Mouse (Mus musculus) neural tube, embryonic 14.5 days (tissue): Measurements from ENCODE around the gene Dram1. TPM values are rescaled to one million over a fixed set of nuclear protein-coding genes. Genes with fewer than 3 reads are reported as not detected.

Source experiments
- ATAC-seq: fragments of 200-750 bp; cut with Nextera tagmentation; 2 replicates; pipeline ENCODE4 v1.8.0; 2017; ENCODE audit warnings: low read depth, mild to moderate bottlenecking, moderate TSS enrichment, moderate library complexity
- H3K27ac ChIP-seq: fragments of 300-500 bp; sonication (generic); 2 replicates; pipeline ENCODE4 v1.5.1; 2014; ENCODE audit warnings: low read depth, mild to moderate bottlenecking, control low read depth, low read length, moderate library complexity, mixed read lengths
- H3K27me3 ChIP-seq: fragments of 300-500 bp; sonication (generic); 2 replicates; pipeline ENCODE4 v1.6.1; 2014; ENCODE audit warnings: low read length; ENCODE audit not compliant: control insufficient read depth, insufficient read depth
- H3K36me3 ChIP-seq: fragments of 300-500 bp; sonication (generic); 2 replicates; pipeline ENCODE4 v1.6.1; 2014; ENCODE audit warnings: low read length, mixed read lengths; ENCODE audit not compliant: control insufficient read depth, insufficient read depth
- H3K4me1 ChIP-seq: fragments of 300-500 bp; sonication (generic); 2 replicates; pipeline ENCODE4 v1.6.1; 2014; ENCODE audit warnings: low read length; ENCODE audit not compliant: control insufficient read depth, insufficient read depth
- H3K4me2 ChIP-seq: fragments of 300-500 bp; sonication (generic); 2 replicates; pipeline ENCODE4 v1.6.1; 2014; ENCODE audit warnings: mild to moderate bottlenecking, low read depth, low read length, control low read depth
- H3K4me3 ChIP-seq: fragments of 300-500 bp; sonication (generic); 2 replicates; pipeline ENCODE4 v1.5.1; 2014; ENCODE audit warnings: low read depth, low read length, control low read depth, mixed read lengths
- H3K9ac ChIP-seq: fragments of 300-500 bp; sonication (generic); replicated peaks from 2 replicates; pipeline ENCODE4 v1.6.1; 2014; ENCODE audit warnings: low read depth, mild to moderate bottlenecking, control low read depth, low read length, mixed read lengths
- H3K9me3 ChIP-seq: fragments of 300-500 bp; sonication (generic); 2 replicates; pipeline ENCODE4 v1.6.1; 2016; ENCODE audit warnings: low read length; ENCODE audit not compliant: control insufficient read depth
- WGBS: fragments of 180-500 bp; shearing (Covaris S2); extraction: QIAGEN DNeasy Blood & Tissue Kit; methylation state at CpG from one replicate; pipeline ENCODE4 v1.1.7; 2014; 5-methylcytosine and 5-hydroxymethylcytosine counted together
- polyA plus RNA-seq: library from polyadenylated mRNA; unstranded; fragments of >200 nt; fragmentation: Nextera tagmentation; extraction: Ambion mirVana; gene quantifications from 2 replicates; pipeline ENCODE4 v1.2.1, GENCODE M21; 2014

Gene Dram1
- polyA plus RNA-seq, 1 experiment from 2014 or later, result 0.35 TPM

DNA sequence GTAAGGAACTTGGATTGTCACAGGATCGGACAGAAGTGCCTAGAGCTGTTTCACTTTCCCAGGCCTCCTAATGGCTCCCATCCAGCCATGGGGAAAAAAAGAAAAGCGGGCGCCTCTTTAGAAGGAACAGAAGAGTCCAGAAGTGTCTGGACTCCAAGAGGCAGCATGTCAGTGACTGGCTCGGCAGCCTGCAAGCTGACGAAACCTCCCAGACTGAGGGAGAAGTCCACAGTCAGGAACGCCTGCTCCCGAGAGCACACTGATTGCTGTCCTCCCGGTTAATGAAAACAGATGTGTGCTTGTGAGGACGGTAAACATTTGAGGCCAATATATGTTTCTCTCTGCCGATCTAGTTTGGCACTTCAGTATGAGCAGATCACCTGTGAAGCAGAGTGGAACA, 81.9 kb downstream of the Dram1 start:
- no peak overlapping the region for H3K4me2 ChIP-seq
- no peak overlapping the region for H3K4me3 ChIP-seq
- no peaks in the 10 kb centered on the region for H3K4me1 ChIP-seq
- WGBS, result 81% methylated on average over 10 of the region's 10 CpGs
- H3K9me3 ChIP-seq, result no peaks in the 10 kb centered on the region
- no peak overlapping the region for H3K27ac ChIP-seq
- no peak for ATAC-seq
- H3K36me3 ChIP-seq, result no peaks in the 10 kb centered on the region
- no peak overlapping the region for H3K9ac ChIP-seq
- no peaks in the 10 kb centered on the region for H3K27me3 ChIP-seq

DNA sequence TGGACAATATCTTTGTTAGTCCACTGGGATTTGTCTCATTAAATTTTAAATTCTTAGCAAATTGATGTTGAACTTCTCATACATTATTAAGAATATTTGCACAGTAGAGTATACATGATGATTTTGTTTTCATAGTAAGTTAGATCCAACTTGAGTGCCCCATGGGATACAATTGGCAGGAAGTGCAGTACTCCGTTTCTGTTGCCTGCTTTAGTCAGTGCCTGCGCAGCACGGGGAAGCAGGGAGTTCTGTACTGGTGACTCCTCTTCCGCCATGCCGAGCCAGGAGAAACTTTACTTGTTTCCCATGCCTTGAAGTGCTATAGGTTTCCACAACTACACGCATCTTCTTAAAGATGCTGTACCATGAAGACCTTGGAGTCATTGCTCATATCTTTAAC, 83.8 kb downstream of the Dram1 start:
- Histone ChIP-seq H3K4me1 (no peaks in the 10 kb centered on the region), H3K4me2 (no peak overlapping the region), H3K27ac (no peak overlapping the region), H3K27me3 (no peaks in the 10 kb centered on the region), H3K9me3 (no peaks in the 10 kb centered on the region), H3K9ac (no peak overlapping the region), H3K4me3 (no peak overlapping the region), H3K36me3 (no peaks in the 10 kb centered on the region)
- 83% methylated on average over 6 of the region's 6 CpGs for WGBS
- no peak for ATAC-seq

DNA sequence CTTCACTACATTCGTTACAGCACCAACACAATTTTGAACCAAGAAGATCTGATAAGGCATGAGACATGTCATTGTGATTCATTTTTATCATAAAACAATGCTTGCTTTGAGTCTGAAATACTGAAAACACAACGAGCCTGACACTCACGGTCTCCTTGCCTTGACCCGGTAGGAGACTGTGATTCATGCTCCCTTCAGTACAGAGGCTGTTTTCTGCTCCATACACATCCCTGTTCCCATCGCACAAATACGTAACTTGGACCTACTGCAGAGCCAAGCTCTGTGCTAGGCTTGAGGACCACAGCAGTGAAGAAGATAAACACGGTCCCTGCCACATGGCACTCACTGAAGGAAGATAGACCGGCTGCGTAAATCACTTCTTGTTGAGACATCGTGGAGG, 90.8 kb downstream of the Dram1 start:
- no peak for ATAC-seq
- H3K9ac ChIP-seq, result no peak overlapping the region
- H3K9me3 ChIP-seq, result no peaks in the 10 kb centered on the region
- H3K4me3 ChIP-seq, result no peak overlapping the region
- H3K27me3 ChIP-seq, result no peaks in the 10 kb centered on the region
- H3K4me1 ChIP-seq, result no peaks in the 10 kb centered on the region
- 80% methylated on average over 10 of the region's 10 CpGs for WGBS
- H3K36me3 ChIP-seq, result no peaks in the 10 kb centered on the region
- H3K27ac ChIP-seq, result no peak overlapping the region
- no peak overlapping the region for H3K4me2 ChIP-seq

DNA sequence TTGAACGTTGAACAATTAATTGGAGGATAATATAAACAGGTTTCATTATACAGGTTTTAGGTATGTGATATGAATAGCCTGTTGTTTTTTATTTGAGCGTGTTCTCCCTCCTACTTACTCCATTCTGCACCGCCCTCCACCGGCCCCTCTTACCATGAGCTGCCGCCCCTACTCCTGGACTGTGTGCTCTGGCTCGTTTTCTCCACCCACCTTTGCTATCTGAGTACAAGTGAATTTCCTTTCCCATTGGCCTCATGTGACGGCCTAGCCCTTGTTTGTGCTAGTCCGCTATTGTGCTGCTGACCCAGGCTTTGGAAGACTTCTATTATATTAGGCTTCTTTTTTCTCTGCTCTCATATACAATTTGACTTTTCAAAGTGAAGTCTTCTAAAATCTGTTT, 91.6 kb downstream of the Dram1 start:
- Histone ChIP-seq H3K4me1 (no peaks in the 10 kb centered on the region), H3K4me3 (no peak overlapping the region)
- 82% methylated on average over 8 of the region's 8 CpGs for WGBS

DNA sequence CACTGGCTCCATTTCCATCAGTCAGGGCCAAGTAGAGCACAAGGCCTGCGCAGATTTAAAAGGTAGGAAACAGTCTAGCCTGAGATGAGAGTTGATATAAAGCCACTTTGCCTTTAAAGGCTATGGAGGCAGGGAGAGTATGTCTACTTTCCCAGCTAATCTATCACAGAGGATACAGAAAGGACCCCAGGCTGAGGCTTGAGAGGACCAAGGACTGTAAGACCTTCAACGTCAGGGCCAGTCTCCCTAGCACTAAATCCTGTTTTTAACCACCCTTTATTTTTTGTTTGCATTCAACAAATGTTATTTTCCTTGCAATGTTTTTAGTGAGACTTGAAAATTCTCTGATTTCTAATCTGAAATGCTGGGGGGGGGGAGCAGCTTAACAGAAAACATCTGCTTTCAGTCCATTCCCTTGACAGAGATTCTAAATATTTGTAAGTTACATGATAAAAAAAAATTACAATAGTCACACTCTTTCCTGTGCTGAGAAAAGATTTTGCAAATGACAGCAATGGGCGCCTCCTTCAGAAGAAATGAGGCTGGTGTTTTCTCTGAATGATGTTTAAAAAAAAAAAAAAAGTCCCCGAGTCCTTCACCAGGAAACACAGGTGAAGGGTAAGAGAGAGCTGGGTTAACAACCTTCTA, 94.4 kb downstream of the Dram1 start:
- Histone ChIP-seq H3K4me1 (no peaks in the 10 kb centered on the region), H3K4me2 (no peak overlapping the region), H3K27ac (no peak overlapping the region), H3K36me3 (no peaks in the 10 kb centered on the region), H3K9me3 (no peaks in the 10 kb centered on the region), H3K27me3 (no peaks in the 10 kb centered on the region), H3K4me3 (no peak overlapping the region), H3K9ac (no peak overlapping the region)
- ATAC-seq, result no peak
- WGBS, result 85% methylated on average over 4 of the region's 4 CpGs

More for the DNA sequence above, 91.6 kb downstream of the Dram1 start:
- no peak for ATAC-seq
- H3K9me3 ChIP-seq, result no peaks in the 10 kb centered on the region
- no peak overlapping the region for H3K27ac ChIP-seq
- no peak overlapping the region for H3K4me2 ChIP-seq
- H3K9ac ChIP-seq, result no peak overlapping the region
- no peaks in the 10 kb centered on the region for H3K27me3 ChIP-seq
- H3K36me3 ChIP-seq, result no peaks in the 10 kb centered on the region

DNA sequence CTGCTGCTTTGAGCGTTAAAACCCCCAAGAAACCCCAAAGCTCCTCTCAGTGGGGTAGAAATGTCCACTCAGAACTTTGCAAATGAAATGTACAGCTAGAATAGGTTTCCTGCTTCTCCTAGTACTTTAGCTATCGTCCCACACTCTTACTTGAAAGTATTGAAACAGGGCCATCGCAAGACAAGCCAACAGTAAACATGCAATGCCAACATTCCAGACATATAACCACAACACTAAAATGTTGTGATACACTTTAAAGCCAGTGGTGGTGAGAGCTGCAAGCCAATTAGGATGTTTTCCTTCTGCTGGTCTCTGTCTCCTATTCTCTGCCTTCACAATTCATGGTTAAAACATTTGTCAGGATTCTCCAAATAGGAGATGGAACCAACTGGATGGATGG, 97.2 kb downstream of the Dram1 start:
- Histone ChIP-seq H3K27me3 (no peaks in the 10 kb centered on the region), H3K4me2 (no peak overlapping the region), H3K4me1 (no peaks in the 10 kb centered on the region), H3K9me3 (no peaks in the 10 kb centered on the region), H3K4me3 (no peak overlapping the region), H3K36me3 (no peaks in the 10 kb centered on the region), H3K9ac (no peak overlapping the region), H3K27ac (no peak overlapping the region)
- no peak for ATAC-seq
- 86% methylated on average over 3 of the region's 3 CpGs for WGBS

DNA sequence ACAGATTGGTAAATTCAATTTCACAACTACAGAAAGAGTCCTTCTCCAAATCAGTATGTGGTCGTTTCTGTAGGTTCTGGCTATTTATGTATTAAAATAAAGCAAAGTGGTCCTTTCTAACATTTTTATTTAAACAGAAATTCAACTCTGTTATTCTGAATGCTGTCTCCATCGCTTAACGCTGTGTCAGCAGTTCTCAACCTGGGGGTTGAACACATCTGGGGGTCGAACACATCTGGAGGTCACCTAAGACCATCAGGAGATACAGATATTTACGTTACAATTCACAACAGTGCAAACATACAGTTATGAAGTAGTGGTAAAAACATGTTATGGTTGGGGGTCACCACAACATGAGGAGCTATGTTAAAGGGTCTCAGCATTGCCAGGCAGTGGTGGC, 104.8 kb downstream of the Dram1 start:
- Histone ChIP-seq H3K4me1 (no peaks in the 10 kb centered on the region), H3K9ac (no peak overlapping the region), H3K27ac (no peak overlapping the region), H3K27me3 (no peaks in the 10 kb centered on the region), H3K4me3 (no peak overlapping the region), H3K9me3 (no peaks in the 10 kb centered on the region), H3K36me3 (no peaks in the 10 kb centered on the region), H3K4me2 (no peak overlapping the region)
- no peak for ATAC-seq
- WGBS, result 87% methylated on average over 5 of the region's 5 CpGs

Other genes with a start within 250 kb of the Dram1 start
- gene Parpbp, start 232.1 kb downstream of the Dram1 start, polyA plus RNA-seq, result 2.1 and 2.8 TPM in 2 replicates
- gene Nup37, start 232.1 kb downstream of the Dram1 start, polyA plus RNA-seq, result 23.6 and 25.8 TPM in 2 replicates
- gene Washc3, start 178.0 kb downstream of the Dram1 start, polyA plus RNA-seq, result 38.7 and 42.6 TPM in 2 replicates
- gene Gnptab, start 52 bp upstream of the Dram1 start, polyA plus RNA-seq, result 26.7 and 27.1 TPM in 2 replicates
- gene Sycp3, start 80.5 kb upstream of the Dram1 start, polyA plus RNA-seq, result not detected in 2 replicates
- gene Chpt1, start 125.0 kb upstream of the Dram1 start, polyA plus RNA-seq, result 12.9 and 15.2 TPM in 2 replicates
- gene Mybpc1, start 226.1 kb upstream of the Dram1 start, polyA plus RNA-seq, result 2.0 and 2.3 TPM in 2 replicates